In genomic region chr7:118026106-118026526, GRCm38 (mm10) we compare ENCODE assay signal across 12 mouse cellular contexts.
DNase-seq lines count a peak whose midpoint lies in the region; ATAC-seq lines count a peak whose summit lies in the region.
"Had no signal": no experiment of that assay in that cellular context is flagged by ENCODE, and none has a peak within 500 bp of the region (broad histone marks: within the 10 kb centered on the region; RNA-seq: fewer than 3 reads in every experiment).

No protein-coding gene starts in this region.

- no peak overlapping the region for H3K27ac ChIP-seq in limb, embryonic 12.5 days
- H3K27ac ChIP-seq in limb, embryonic 10.5 days, result no peak overlapping the region
- no peak overlapping the region for H3K27ac ChIP-seq in hindbrain, embryonic 14.5 days
- H3K27ac ChIP-seq: embryonic facial prominence, embryonic 13.5 days had no signal

- 0 out of 2 replicates have a peak overlapping the region, but pooled peaks have one; percentile 2 for H3K9ac ChIP-seq in limb, embryonic 12.5 days (replicated peaks)
- no peak overlapping the region for H3K9ac ChIP-seq in hindbrain, embryonic 14.5 days
- H3K9ac ChIP-seq: embryonic facial prominence, embryonic 13.5 days had no signal

- no peak overlapping the region for H3K4me2 ChIP-seq in limb, embryonic 12.5 days
- no peak overlapping the region for H3K4me2 ChIP-seq in hindbrain, embryonic 14.5 days (replicated peaks)
- H3K4me2 ChIP-seq: embryonic facial prominence, embryonic 13.5 days had no signal

- H3K36me3 ChIP-seq in limb, embryonic 12.5 days, result no peaks in the 10 kb centered on the region
- H3K36me3 ChIP-seq in limb, embryonic 10.5 days, result no peaks in the 10 kb centered on the region
- no peaks in the 10 kb centered on the region for H3K36me3 ChIP-seq in hindbrain, embryonic 14.5 days (replicated peaks; ENCODE audit: control insufficient read depth, insufficient read depth)
- H3K36me3 ChIP-seq: embryonic facial prominence, embryonic 13.5 days had no signal

- H3K4me1 ChIP-seq in limb, embryonic 12.5 days (replicated peaks), result 0 out of 2 replicates have a peak, but pooled peaks cover 3% of the 10 kb centered on the region
- peaks cover 13% of the 10 kb centered on the region for H3K4me1 ChIP-seq in limb, embryonic 10.5 days
- H3K4me1 ChIP-seq in hindbrain, embryonic 14.5 days (replicated peaks; ENCODE audit: control insufficient read depth, insufficient read depth, low read length), result peaks cover 4% of the 10 kb centered on the region; the same call in 1 of the 2 replicates

- DNase-seq in limb, embryonic 10.5 days (ENCODE audit: low spot score), result no peak
- peak; percentile 48 for DNase-seq in embryo, embryonic 11 days
- DNase-seq in hindbrain, embryonic 14.5 days (ENCODE audit: low spot score), result peak; percentile 29
- peak; percentile 64 for DNase-seq in retina, embryonic 14.5 days (ENCODE audit: low spot score)
- DNase-seq in frontal cortex, adult 2 months (ENCODE audit: extremely low spot score in 1 of 2, low spot score in 1 of 2), result no peak
- DNase-seq in adrenal gland, postnatal 4 days (ENCODE audit: low spot score in 2 of 2), result no peak
- DNase-seq: heart, postnatal 4 days; kidney, postnatal 14 days; lung, adult 18-20 months had no signal

- WGBS in limb, embryonic 12.5 days, result 19% methylated on average over 10 of the region's 10 CpGs
- 27% methylated on average over 10 of the region's 10 CpGs for WGBS in limb, embryonic 10.5 days
- WGBS in hindbrain, embryonic 14.5 days, result 19% methylated on average over 10 of the region's 10 CpGs

- no peak for ATAC-seq in limb, embryonic 12.5 days (ENCODE audit: insufficient number of reproducible peaks, insufficient read depth, low FRiP score, low TSS enrichment, low read depth)
- ATAC-seq in hindbrain, embryonic 14.5 days (ENCODE audit: low FRiP score), result peak; percentile 48; the same call in 1 of the 2 replicates
- no peak for ATAC-seq in erythroid progenitor cell, adult 5-6 weeks (replicated peaks; ENCODE audit: low FRiP score, poor library complexity, severe bottlenecking)

- H3K27me3 ChIP-seq in limb, embryonic 12.5 days, result no peaks in the 10 kb centered on the region; the same call in 1 of the 2 replicates
- no peaks in the 10 kb centered on the region for H3K27me3 ChIP-seq in limb, embryonic 10.5 days (ENCODE audit: low read depth, poor library complexity, severe bottlenecking)
- H3K27me3 ChIP-seq in hindbrain, embryonic 14.5 days (ENCODE audit: control insufficient read depth, insufficient read depth, low read length), result no peaks in the 10 kb centered on the region
- H3K27me3 ChIP-seq: embryonic facial prominence, embryonic 13.5 days had no signal

- no peaks in the 10 kb centered on the region for H3K9me3 ChIP-seq in limb, embryonic 12.5 days
- no peaks in the 10 kb centered on the region for H3K9me3 ChIP-seq in limb, embryonic 10.5 days (replicated peaks)
- no peaks in the 10 kb centered on the region for H3K9me3 ChIP-seq in hindbrain, embryonic 14.5 days (ENCODE audit: control insufficient read depth, low read length)
- H3K9me3 ChIP-seq: embryonic facial prominence, embryonic 13.5 days had no signal

- H3K4me3 ChIP-seq in limb, embryonic 12.5 days (replicated peaks), result no peak overlapping the region
- H3K4me3 ChIP-seq in limb, embryonic 10.5 days, result no peak overlapping the region
- H3K4me3 ChIP-seq in hindbrain, embryonic 14.5 days (replicated peaks; ENCODE audit: low read length), result no peak overlapping the region
- H3K4me3 ChIP-seq: embryonic facial prominence, embryonic 13.5 days had no signal

Comparison
In these comparisons a context has a peak if more than half of its experiments do, and no peak if none do; other contexts are left out.
1. DNase-seq: peak in embryo, embryonic 11 days (single experiment), hindbrain, embryonic 14.5 days (single experiment) and retina, embryonic 14.5 days (single experiment); none in limb, embryonic 10.5 days (single experiment), frontal cortex, adult 2 months (0 of 2) and adrenal gland, postnatal 4 days (0 of 2).